Mouse (Mus musculus): ENCODE results near the gene Polr2h. TPM values are rescaled to one million over a fixed set of nuclear protein-coding genes. Genes with fewer than 3 reads are reported as not detected.

Gene Polr2h
- total and polyA plus RNA-seq, 3 experiments: 117 to 183 (median 157) TPM

GRCm38 (mm10) chr16:20756052-20756451 is 38.6 kb downstream of the Polr2h start:
- Histone ChIP-seq H3K9ac (ENCODE audit: insufficient read depth, low read depth) (no peak overlapping the region), H3K4me2 (ENCODE audit: insufficient read depth, low read depth, poor library complexity, severe bottlenecking) (no peak overlapping the region), H3K4me1 (ENCODE audit: control insufficient read depth in 1 of 2, insufficient read depth in 2 of 2) (peaks cover 4 to 13% of the 10 kb centered on the region in 2 experiments), H3K4me3 (replicated peaks in 1 of 3; ENCODE audit: low read depth in 2 of 3, low read length in 2 of 3, poor library complexity in 1 of 3) (no peak overlapping the region), H3K36me3 (replicated peaks in 1 of 2; ENCODE audit: control insufficient read depth in 1 of 2, insufficient read depth in 1 of 2, low read length in 1 of 2) (no peaks in the 10 kb centered on the region), H3K79me2 (replicated peaks; ENCODE audit: control insufficient read depth, extremely low read depth, insufficient read depth, poor library complexity, severe bottlenecking) (no peaks in the 10 kb centered on the region), H3K9me3 (replicated peaks; ENCODE audit: low read length) (no peaks in the 10 kb centered on the region), H3K27me3 (replicated peaks) (peaks cover 2% of the 10 kb centered on the region), H3K27ac (ENCODE audit: insufficient read depth, low read depth) (no peak overlapping the region)
- in situ Hi-C loops (cut with MboI; ENCODE audit: low pct_ligation_motif_present, low pct_unique_long_range_greater_than_20kb, low sequenced_read_pairs) (no loop called here), dilution Hi-C loops (cut with MboI; ENCODE audit: extremely low pct_ligation_motif_present, extremely low pct_unique_long_range_greater_than_20kb, low sequenced_read_pairs) (no loop called here)
- TF ChIP-seq JUN (IDR thresholded peaks at IDR 0.05; ENCODE audit: insufficient read depth, low read depth, low read length) (no peak), NRF1 (IDR thresholded peaks at IDR 0.05; ENCODE audit: low read depth, low read length) (no peak), KAT2A (IDR thresholded peaks at IDR 0.05; ENCODE audit: insufficient replicate concordance, low read length) (no peak), CHD1 (IDR thresholded peaks at IDR 0.05; ENCODE audit: low read depth, low read length) (no peak), ZNF384 (IDR thresholded peaks at IDR 0.05; ENCODE audit: low read depth, low read length) (no peak), CHD2 (IDR thresholded peaks at IDR 0.05; ENCODE audit: low read length) (no peak), ETS1 (conservative IDR thresholded peaks at IDR 0.05; ENCODE audit: low read depth, low read length) (no peak)
- DNase-seq (ENCODE audit: extremely low read depth): no peak

- Histone ChIP-seq H3K9me3 (replicated peaks; ENCODE audit: low read length) (no peaks in the 10 kb centered on the region), H3K4me3 (replicated peaks in 1 of 3; ENCODE audit: low read depth in 2 of 3, low read length in 2 of 3, poor library complexity in 1 of 3) (no peak overlapping the region), H3K4me2 (ENCODE audit: insufficient read depth, low read depth, poor library complexity, severe bottlenecking) (no peak overlapping the region), H3K27me3 (replicated peaks) (peaks cover 1% of the 10 kb centered on the region), H3K27ac (ENCODE audit: insufficient read depth, low read depth) (no peak overlapping the region), H3K4me1 (ENCODE audit: control insufficient read depth in 1 of 2, insufficient read depth in 2 of 2) (peaks cover 4 to 13% of the 10 kb centered on the region in 2 experiments), H3K9ac (ENCODE audit: insufficient read depth, low read depth) (no peak overlapping the region), H3K79me2 (replicated peaks; ENCODE audit: control insufficient read depth, extremely low read depth, insufficient read depth, poor library complexity, severe bottlenecking) (no peaks in the 10 kb centered on the region), H3K36me3 (replicated peaks in 1 of 2; ENCODE audit: control insufficient read depth in 1 of 2, insufficient read depth in 1 of 2, low read length in 1 of 2) (no peaks in the 10 kb centered on the region)
- dilution Hi-C loops (cut with MboI; ENCODE audit: extremely low pct_ligation_motif_present, extremely low pct_unique_long_range_greater_than_20kb, low sequenced_read_pairs) (no loop called here), in situ Hi-C loops (cut with MboI; ENCODE audit: low pct_ligation_motif_present, low pct_unique_long_range_greater_than_20kb, low sequenced_read_pairs) (no loop called here)
- DNase-seq (ENCODE audit: extremely low read depth): peak; percentile 37
- TF ChIP-seq ELF1 (IDR thresholded peaks at IDR 0.05; ENCODE audit: low read depth, low read length): no peak
Measured at GRCm38 (mm10) chr16:20757385-20757784, 39.9 kb downstream of the Polr2h start.

- dilution Hi-C loops (cut with MboI; ENCODE audit: extremely low pct_ligation_motif_present, extremely low pct_unique_long_range_greater_than_20kb, low sequenced_read_pairs) (no loop called here), in situ Hi-C loops (cut with MboI; ENCODE audit: low pct_ligation_motif_present, low pct_unique_long_range_greater_than_20kb, low sequenced_read_pairs) (loop anchor here (5.0 kb wide), 1 partner anchor 44 kb away; the partner anchor contains the start of genes Clcn2 and Polr2h)
- TF ChIP-seq SMC3 (IDR thresholded peaks at IDR 0.05; ENCODE audit: low read depth, low read length): peak; percentile 78
- TF ChIP-seq MYC (IDR thresholded peaks at IDR 0.05; ENCODE audit: low read depth, low read length): no peak
- TF ChIP-seq ZC3H11A (IDR thresholded peaks at IDR 0.05; ENCODE audit: low read depth, low read length): peak; percentile 60
- TF ChIP-seq ZMIZ1 (IDR thresholded peaks at IDR 0.05; ENCODE audit: low read depth, low read length): no peak
- TF ChIP-seq CTCF (conservative IDR thresholded peaks at IDR 0.05 in 1 of 2, IDR thresholded peaks at IDR 0.05 in 1 of 2; ENCODE audit: low read depth in 2 of 2, low read length in 2 of 2): peak in 1 of 2 experiments; percentile 81; a peak in 2 of 4 replicates
- TF ChIP-seq RAD21 (IDR thresholded peaks at IDR 0.05; ENCODE audit: low read depth, low read length): peak; percentile 78
- no peak for TF ChIP-seq HCFC1 (IDR thresholded peaks at IDR 0.05; ENCODE audit: low read depth, low read length)
- TF ChIP-seq IRF4 (IDR thresholded peaks at IDR 0.05; ENCODE audit: low read depth, low read length): no peak
- TF ChIP-seq MAZ (IDR thresholded peaks at IDR 0.05; ENCODE audit: low read depth, low read length): peak; percentile 75; the same call in 1 of the 2 replicates
- no peaks in the 10 kb centered on the region for H3K36me3 ChIP-seq (replicated peaks in 1 of 2; ENCODE audit: control insufficient read depth in 1 of 2, insufficient read depth in 1 of 2, low read length in 1 of 2)
- no peak overlapping the region for H3K4me3 ChIP-seq (replicated peaks in 1 of 3; ENCODE audit: low read depth in 2 of 3, low read length in 2 of 3, poor library complexity in 1 of 3)
- H3K4me1 ChIP-seq (ENCODE audit: control insufficient read depth in 1 of 2, insufficient read depth in 2 of 2): peaks cover 4 to 13% of the 10 kb centered on the region in 2 experiments
- peaks cover 2% of the 10 kb centered on the region for H3K9me3 ChIP-seq (replicated peaks; ENCODE audit: low read length)
- peak; percentile 63 for DNase-seq (ENCODE audit: extremely low read depth)
- no peak overlapping the region for H3K27ac ChIP-seq (ENCODE audit: insufficient read depth, low read depth)
- H3K27me3 ChIP-seq (replicated peaks): no peaks in the 10 kb centered on the region
- no peak overlapping the region for H3K9ac ChIP-seq (ENCODE audit: insufficient read depth, low read depth)
- no peaks in the 10 kb centered on the region for H3K79me2 ChIP-seq (replicated peaks; ENCODE audit: control insufficient read depth, extremely low read depth, insufficient read depth, poor library complexity, severe bottlenecking)
- no peak overlapping the region for H3K4me2 ChIP-seq (ENCODE audit: insufficient read depth, low read depth, poor library complexity, severe bottlenecking)
Measured at GRCm38 (mm10) chr16:20761681-20762080, 44.2 kb downstream of the Polr2h start.
